Mouse (Mus musculus): Measurements from ENCODE around the gene Cyp2j13.
"Not testable (repeated sequence)": the region's sequence is repeated elsewhere in the genome, so short reads cannot be mapped to it uniquely, and the experiment has no call there.

The Cyp2j13 gene

GRCm38 (mm10) chr4:96077261-96078125 is at the start of gene Cyp2j13:
Cyp2j13 (minus strand) TSS chr4:96077546.
- ATAC-seq (ENCODE audit: low TSS enrichment), result peak; percentile 86

DNA sequence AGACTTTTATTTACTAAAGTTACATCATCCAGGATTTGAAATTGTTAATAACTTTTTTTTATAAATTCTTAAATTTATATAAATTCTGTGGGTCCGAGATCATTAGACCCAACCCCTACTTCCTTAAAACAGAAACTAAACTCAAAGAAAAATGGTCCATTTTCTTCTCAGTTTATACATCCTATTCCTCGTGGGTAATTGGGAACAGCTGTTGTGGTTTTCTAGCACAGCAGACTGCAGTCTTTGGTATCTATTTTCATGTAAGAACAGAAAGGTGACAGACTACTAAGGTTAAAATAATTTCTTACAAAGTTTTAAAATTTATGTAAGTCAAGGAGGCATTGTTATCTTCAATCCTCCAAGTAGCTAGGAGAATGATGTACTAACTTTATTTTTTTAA is 19.5 kb upstream of the Cyp2j13 start:
- peak; percentile 38; the same call in 1 of the 2 replicates for ATAC-seq (ENCODE audit: low TSS enrichment)

DNA sequence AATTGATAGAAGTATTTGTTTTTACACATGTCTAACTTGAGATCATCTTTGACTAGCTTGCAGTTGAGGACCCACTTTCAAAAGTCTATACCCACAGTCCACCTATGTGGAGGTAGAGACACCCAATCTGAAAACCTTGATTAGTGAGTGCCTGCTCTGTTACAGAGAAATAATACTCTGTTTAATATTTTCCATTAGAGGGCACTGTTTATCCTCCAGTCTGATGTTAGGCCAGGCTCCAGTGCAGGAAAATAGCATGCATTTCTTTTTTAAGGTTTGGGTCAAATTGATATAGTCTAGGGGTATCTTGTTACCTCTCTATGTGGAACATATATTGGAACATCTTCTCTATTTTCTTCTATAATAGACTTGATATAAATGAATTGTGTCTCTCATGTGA is 14.5 kb upstream of the Cyp2j13 start:
- peak; percentile 64; the same call in 1 of the 2 replicates for ATAC-seq (ENCODE audit: low TSS enrichment)

GRCm38 (mm10) chr4:96089356-96090048 is 12.2 kb upstream of the Cyp2j13 start:
- not testable (repeated sequence) for ATAC-seq (ENCODE audit: low TSS enrichment)

- no peak for ATAC-seq (ENCODE audit: low TSS enrichment)
These were observed 962 bp upstream of the Cyp2j13 start for GRCm38 (mm10) chr4:96078308-96078707.

DNA sequence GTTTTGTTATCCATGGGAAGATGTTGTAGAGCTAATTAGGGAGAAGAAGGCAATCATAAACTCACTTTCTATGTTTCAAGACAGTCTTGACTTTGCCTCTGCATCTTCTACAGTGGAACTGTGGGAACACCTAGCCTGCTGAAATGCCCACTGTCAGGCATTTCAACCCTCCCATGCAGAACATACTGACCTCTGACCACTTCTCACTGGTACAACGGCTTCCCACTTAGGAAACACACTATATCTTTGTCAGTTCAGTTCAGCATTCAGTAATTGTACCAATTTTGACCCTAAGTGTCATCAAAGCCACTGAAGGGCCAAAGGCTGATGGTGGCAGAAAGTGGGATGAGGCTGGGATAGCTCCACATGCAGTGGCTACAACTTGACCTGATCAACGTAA is 15.3 kb downstream of the Cyp2j13 start:
- ATAC-seq (ENCODE audit: low TSS enrichment), result no peak

GRCm38 (mm10) chr4:96060106-96060505 is 17.2 kb downstream of the Cyp2j13 start:
- no peak for ATAC-seq (ENCODE audit: low TSS enrichment)

- ATAC-seq (ENCODE audit: low TSS enrichment), result peak; percentile 98
These were observed 48.9 kb downstream of the Cyp2j13 start for GRCm38 (mm10) chr4:96028412-96028811.

DNA sequence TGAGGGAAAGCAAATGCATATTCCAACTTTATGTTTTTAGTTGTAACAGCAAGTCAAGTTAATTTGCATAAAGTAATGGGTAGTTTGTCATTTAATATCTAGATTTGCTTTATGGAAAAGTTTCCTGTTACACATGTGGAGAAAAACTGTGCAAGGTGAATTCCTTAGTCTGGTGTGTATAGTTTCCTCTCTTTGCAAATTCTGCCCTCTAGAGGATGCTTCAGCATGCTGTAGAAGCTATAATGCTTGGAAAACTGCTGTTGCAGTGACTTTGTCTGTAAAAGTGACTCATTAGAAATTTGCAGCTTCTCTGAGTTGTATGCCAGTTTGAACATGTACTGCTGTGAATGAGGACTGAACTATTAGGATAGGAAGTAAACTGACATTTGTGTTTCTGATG is 54.5 kb downstream of the Cyp2j13 start:
- ATAC-seq (ENCODE audit: low TSS enrichment), result peak; percentile 88

DNA sequence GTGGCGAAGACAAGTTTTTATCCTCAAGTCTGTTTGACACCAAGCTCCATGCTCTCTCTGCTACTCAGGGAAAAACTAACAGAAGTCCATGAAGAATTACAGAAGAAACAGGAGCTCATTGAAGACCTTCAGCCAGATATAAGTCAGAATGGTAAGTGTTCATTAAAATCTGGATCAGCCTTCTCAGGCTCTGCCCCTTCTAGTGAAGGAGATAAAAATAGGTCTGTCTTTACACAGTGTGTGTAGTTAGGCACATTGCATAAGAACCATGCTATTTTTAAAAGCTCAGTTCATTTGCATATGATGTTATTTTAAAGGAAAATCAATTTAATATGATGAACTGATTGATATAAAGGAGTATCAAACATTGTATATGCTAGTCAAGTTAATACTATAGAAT is 60.5 kb downstream of the Cyp2j13 start:
- peak; percentile 91 for ATAC-seq (ENCODE audit: low TSS enrichment)

- ATAC-seq (ENCODE audit: low TSS enrichment), result not testable (repeated sequence)
These were observed 95.1 kb downstream of the Cyp2j13 start for GRCm38 (mm10) chr4:95982221-95982620.

All from frontal cortex, adult (tissue).